Mouse (Mus musculus): ENCODE data around the gene Npat. TPM values are rescaled to one million over a fixed set of nuclear protein-coding genes. Genes with fewer than 3 reads are reported as not detected.

Gene Npat
- polyA plus RNA-seq (2017; shearing (Covaris generic)): 23.8 TPM

DNA sequence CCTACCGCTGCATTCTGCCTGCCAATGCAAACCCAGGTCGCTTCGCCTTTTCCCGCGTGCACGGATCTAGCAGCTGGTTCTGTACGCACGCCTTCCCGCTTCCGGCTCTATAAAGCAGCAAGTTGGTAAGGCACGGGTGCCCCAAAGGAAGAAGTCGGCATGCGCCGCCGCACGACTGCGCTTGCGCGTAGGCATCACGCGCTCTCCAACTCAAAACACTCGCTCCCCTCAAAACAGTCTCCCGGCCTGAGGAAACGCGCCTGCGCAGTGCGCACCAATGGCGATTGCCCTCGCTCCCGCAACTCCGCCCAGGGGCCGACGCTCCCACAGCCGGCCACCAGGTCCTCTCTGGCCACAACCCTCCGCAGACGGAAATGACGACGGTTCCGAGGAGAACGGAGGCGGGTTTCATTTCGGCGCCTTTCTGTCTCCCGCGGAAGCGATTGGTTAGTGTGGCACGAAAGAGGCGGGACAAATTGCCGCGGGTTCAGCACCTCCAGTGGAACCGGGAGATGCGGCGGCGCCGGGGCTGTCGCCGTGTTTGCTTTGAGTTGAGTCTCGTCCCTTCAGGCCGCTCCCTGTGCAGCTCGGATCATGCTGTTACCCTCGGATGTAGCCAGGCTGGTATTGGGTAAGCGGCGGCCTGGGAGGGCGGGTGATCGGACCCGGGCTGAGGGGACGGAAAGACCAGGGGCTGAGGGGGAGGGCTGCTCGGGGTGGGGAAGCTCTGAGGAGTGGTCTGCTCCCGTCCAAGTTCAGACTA lies at the start of gene Npat, which contains the start of gene Atm:
Gene Npat, plus strand, starts transcription at position 490 of the 763 bp plus-strand sequence.
Gene Atm, minus strand, starts transcription at position 183 of the 763 bp plus-strand sequence.

DNA sequence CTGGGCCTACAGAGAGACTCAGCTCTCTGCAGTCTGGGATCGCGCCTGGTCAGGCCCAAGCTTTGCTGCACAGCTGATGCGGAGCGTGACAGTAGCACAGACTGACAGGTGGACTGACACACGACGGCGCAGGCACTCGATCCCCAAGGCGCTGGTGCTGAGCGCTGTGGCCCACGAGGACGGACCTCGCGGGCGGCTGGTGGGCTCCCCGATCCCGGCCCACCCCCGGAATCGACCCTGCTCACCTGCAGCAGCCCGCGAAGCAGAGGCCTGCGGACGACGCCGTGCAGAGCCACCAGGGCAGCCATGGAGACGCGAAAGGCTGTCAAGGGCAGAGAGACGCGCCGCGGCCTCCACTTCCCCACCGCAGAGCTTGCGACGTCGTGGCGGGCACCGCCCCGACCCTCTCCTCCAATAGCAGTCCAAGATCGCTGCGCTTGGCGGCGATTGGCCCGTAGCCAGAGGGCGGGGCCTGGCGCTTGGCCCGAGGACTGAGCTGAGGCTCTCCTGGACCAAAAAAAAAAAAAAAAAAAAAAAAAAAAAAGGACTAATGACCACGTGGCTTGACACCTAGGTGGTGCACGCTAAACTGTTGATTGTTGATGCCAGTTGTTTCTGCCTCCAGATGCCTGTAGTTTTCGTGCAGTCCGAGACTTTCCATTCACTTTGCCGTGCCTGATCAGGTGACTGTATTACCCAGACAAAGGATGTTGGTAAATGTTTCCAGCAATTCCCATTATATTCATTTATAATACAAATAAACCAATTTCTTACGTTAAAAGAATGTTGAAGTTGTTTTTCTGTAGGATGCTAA lies 73.3 kb downstream of the Npat start, which contains the start of gene Acat1:
Gene Acat1, minus strand, starts transcription at position 415 of the 814 bp plus-strand sequence.

Other genes with a start within 250 kb of the Npat start
- 0.95 TPM for gene Exph5, start 235.4 kb upstream of the Npat start, polyA plus RNA-seq (2017; shearing (Covaris generic))
- gene Kdelc2, start 153.0 kb upstream of the Npat start, polyA plus RNA-seq (2017; shearing (Covaris generic)): 3.2 TPM
- gene 4930550C14Rik, start 134.7 kb upstream of the Npat start, polyA plus RNA-seq (2017; shearing (Covaris generic)): 0.76 TPM
- 41.2 TPM for gene Atm, start 307 bp upstream of the Npat start, polyA plus RNA-seq (2017; shearing (Covaris generic))
- 81.8 TPM for gene Acat1, start 73.3 kb downstream of the Npat start, polyA plus RNA-seq (2017; shearing (Covaris generic))
- gene Cul5, start 133.0 kb downstream of the Npat start, polyA plus RNA-seq (2017; shearing (Covaris generic)): 26.0 TPM
- gene Rab39, start 169.2 kb downstream of the Npat start, polyA plus RNA-seq (2017; shearing (Covaris generic)): 0.26 TPM
- 24.7 TPM for gene Slc35f2, start 234.5 kb downstream of the Npat start, polyA plus RNA-seq (2017; shearing (Covaris generic))

Data from inflammation-experienced regulatory T-cells, adult 16 weeks (primary cell).